14 mouse cellular contexts compared by ENCODE assay signal in the genomic region with DNA sequence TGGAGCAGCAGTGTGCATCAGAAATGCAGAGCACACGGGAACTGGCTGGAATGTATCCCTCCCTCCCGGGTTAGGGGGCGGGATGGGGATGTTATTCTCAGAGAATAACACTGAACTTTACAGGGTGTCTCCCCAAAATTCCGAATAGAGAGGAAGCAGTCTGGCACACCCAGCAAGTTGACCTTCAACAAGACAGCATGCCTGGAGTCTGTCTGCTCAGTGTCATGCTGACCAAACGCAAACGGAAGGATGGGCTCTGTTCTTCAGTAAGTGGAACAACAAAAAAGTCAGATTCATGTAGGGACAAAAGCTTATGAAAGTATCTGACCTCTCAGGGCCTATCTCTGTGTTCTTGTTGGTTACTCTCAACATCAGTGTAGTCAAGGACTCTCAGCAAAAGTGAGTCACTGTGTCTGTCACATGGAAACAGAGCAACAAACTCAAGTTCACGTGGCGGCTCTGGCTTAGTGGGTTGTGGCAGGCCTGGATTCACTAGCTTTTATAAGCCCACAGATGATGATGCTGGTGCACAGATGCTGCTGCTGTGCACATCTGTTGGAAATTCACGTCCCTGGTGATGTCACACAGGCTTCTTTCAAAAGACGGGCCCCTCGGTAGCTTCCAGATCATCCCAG. TPM values are rescaled to one million over a fixed set of nuclear protein-coding genes. Genes with fewer than 3 reads are reported as not detected.
DNase-seq lines count a peak whose midpoint lies in the region; ATAC-seq lines count a peak whose summit lies in the region.
"Had no signal": no experiment of that assay in that cellular context is flagged by ENCODE, and none has a peak within 500 bp of the region (broad histone marks: within the 10 kb centered on the region; RNA-seq: fewer than 3 reads in every experiment).

No protein-coding gene starts in this region.

- ATAC-seq in heart, embryonic 12.5 days (ENCODE audit: insufficient number of reproducible peaks, low FRiP score), result no peak
- ATAC-seq in embryonic facial prominence, embryonic 14.5 days (ENCODE audit: low read depth), result no peak; the same call in 1 of the 2 replicates

- no peak overlapping the region for H3K4me2 ChIP-seq in heart, embryonic 12.5 days
- no peak overlapping the region for H3K4me2 ChIP-seq in embryonic facial prominence, embryonic 14.5 days (ENCODE audit: low read depth, low read length)
- H3K4me2 ChIP-seq: hindbrain, embryonic 12.5 days; lung, embryonic 14.5 days had no signal

- no peaks in the 10 kb centered on the region for H3K9me3 ChIP-seq in heart, embryonic 12.5 days (replicated peaks)
- H3K9me3 ChIP-seq in embryonic facial prominence, embryonic 14.5 days (ENCODE audit: control insufficient read depth, low read length), result no peaks in the 10 kb centered on the region
- H3K9me3 ChIP-seq: hindbrain, embryonic 12.5 days; midbrain, embryonic 10.5 days had no signal

- intact Hi-C loops in heart, postnatal 10 days (cut with DNase I), result no loop called here

- H3K36me3 ChIP-seq in heart, embryonic 12.5 days, result no peaks in the 10 kb centered on the region
- H3K36me3 ChIP-seq in embryonic facial prominence, embryonic 14.5 days (ENCODE audit: control insufficient read depth, insufficient read depth, low read length), result no peaks in the 10 kb centered on the region
- H3K36me3 ChIP-seq: hindbrain, embryonic 12.5 days; midbrain, embryonic 10.5 days had no signal

- H3K9ac ChIP-seq in heart, embryonic 12.5 days, result no peak overlapping the region
- no peak overlapping the region for H3K9ac ChIP-seq in embryonic facial prominence, embryonic 14.5 days (ENCODE audit: low read depth, low read length)
- H3K9ac ChIP-seq: hindbrain, embryonic 12.5 days; lung, embryonic 14.5 days had no signal

- H3K4me3 ChIP-seq in heart, embryonic 12.5 days, result no peak overlapping the region
- H3K4me3 ChIP-seq in embryonic facial prominence, embryonic 14.5 days (ENCODE audit: low read depth, low read length), result no peak overlapping the region
- H3K4me3 ChIP-seq: hindbrain, embryonic 12.5 days; midbrain, embryonic 10.5 days had no signal

- WGBS in heart, embryonic 12.5 days, result 67% methylated on average over 11 of the region's 11 CpGs
- WGBS in embryonic facial prominence, embryonic 14.5 days, result 65% methylated on average over 11 of the region's 11 CpGs

- no peak overlapping the region for H3K27ac ChIP-seq in heart, embryonic 12.5 days (ENCODE audit: poor library complexity, severe bottlenecking)
- no peak overlapping the region for H3K27ac ChIP-seq in embryonic facial prominence, embryonic 14.5 days (replicated peaks; ENCODE audit: low read depth, low read length)
- H3K27ac ChIP-seq: hindbrain, embryonic 12.5 days had no signal

- peaks cover 21% of the 10 kb centered on the region for H3K4me1 ChIP-seq in heart, embryonic 12.5 days (replicated peaks)
- H3K4me1 ChIP-seq in embryonic facial prominence, embryonic 14.5 days (ENCODE audit: control insufficient read depth, insufficient read depth, low read length), result peaks cover 16% of the 10 kb centered on the region
- H3K4me1 ChIP-seq: hindbrain, embryonic 12.5 days; midbrain, embryonic 10.5 days had no signal

- DNase-seq in heart, adult 18-20 months, result peak; percentile 63 to 75
- DNase-seq in NIH3T3 (ENCODE audit: low read depth), result peak; percentile 47
- peak; percentile 61 for DNase-seq in embryonic facial prominence, embryonic 14.5 days (ENCODE audit: low spot score)
- peak; percentile 51 to 58 for DNase-seq in heart, postnatal 10 days
- DNase-seq in natural killer cell, adult 2 months (ENCODE audit: low spot score in 2 of 2), result no peak
- DNase-seq in frontal cortex, postnatal 36 days (ENCODE audit: low spot score in 2 of 2), result no peak
- DNase-seq in kidney, adult 9 months, result no peak
- DNase-seq: kidney, adult 18-20 months; lung, embryonic 14.5 days; retina, postnatal 1 day; spleen, adult 18-20 months had no signal

- no peaks in the 10 kb centered on the region for H3K27me3 ChIP-seq in heart, embryonic 12.5 days (replicated peaks)
- H3K27me3 ChIP-seq in embryonic facial prominence, embryonic 14.5 days (replicated peaks; ENCODE audit: control insufficient read depth, insufficient read depth, low read length), result no peaks in the 10 kb centered on the region
- H3K27me3 ChIP-seq: hindbrain, embryonic 12.5 days had no signal

RNA-seq across cellular contexts. Expression of gene Ackr3, which starts 54.6 kb away (rescaled TPM):
- total RNA-seq in heart, adult 18-20 months (2021), result 10 to 100 TPM; 49.2 to 52.5 TPM
- 49.4 and 52.2 TPM in 2 replicates for polyA plus RNA-seq in heart, embryonic 12.5 days (2016; fragmentation: Nextera tagmentation; extraction: Ambion mirVana)
- 27.0 and 32.2 TPM in 2 replicates for polyA plus RNA-seq in embryonic facial prominence, embryonic 14.5 days (2014; fragmentation: Nextera tagmentation; extraction: Ambion mirVana)
- 10 to 100 TPM; 45.4 to 48.9 TPM for total RNA-seq in heart, postnatal 10 days (2021)

Comparison
In these comparisons a context has a peak if more than half of its experiments do, and no peak if none do; other contexts are left out.
1. DNase-seq: peak in heart, adult 18-20 months (2 of 2), NIH3T3 (single experiment), embryonic facial prominence, embryonic 14.5 days (single experiment) and heart, postnatal 10 days (2 of 2); none in natural killer cell, adult 2 months (0 of 2), frontal cortex, postnatal 36 days (0 of 2) and kidney, adult 9 months (single experiment).